Mouse (Mus musculus) heart, postnatal 0 days (tissue): ENCODE measurements at regions not wholly inside any gene's neighbourhood (a gene's known extent, or its start where the extent isn't known, plus 50 kb on each side); places are given as distances from the start of the nearest gene placed in this dataset.

Experiments used
- ATAC-seq: fragments of 200-750 bp; cut with Nextera tagmentation; 2 replicates; pipeline ENCODE4 v1.8.0; 2017; ENCODE audit warnings: low read depth, moderate number of reproducible peaks, moderate library complexity; ENCODE audit not compliant: insufficient read depth
- DNase-seq: peaks from one replicate; pipeline ENCODE4 v3.0.0-alpha.2; 2016; ENCODE audit warnings: low spot score
- H3K27ac ChIP-seq: fragments of 300-500 bp; sonication (generic); 2 replicates; pipeline ENCODE4 v1.5.1; 2014; ENCODE audit warnings: low read depth, mild to moderate bottlenecking
- H3K27me3 ChIP-seq: fragments of 300-500 bp; sonication (generic); 2 replicates; pipeline ENCODE4 v1.6.1; 2014; ENCODE audit warnings: low read length, mixed read lengths; ENCODE audit not compliant: control insufficient read depth, insufficient read depth
- H3K36me3 ChIP-seq: fragments of 300-500 bp; sonication (generic); replicated peaks from 2 replicates; pipeline ENCODE4 v1.6.1; 2014; ENCODE audit warnings: low read length, mixed read lengths; ENCODE audit not compliant: control insufficient read depth, insufficient read depth
- H3K4me1 ChIP-seq: fragments of 300-500 bp; sonication (generic); 2 replicates; pipeline ENCODE4 v1.6.1; 2014; ENCODE audit warnings: antibody characterized with exemption; ENCODE audit not compliant: control insufficient read depth, insufficient read depth
- H3K4me2 ChIP-seq: fragments of 300-500 bp; sonication (generic); 2 replicates; pipeline ENCODE4 v1.6.1; 2014; ENCODE audit warnings: low read depth, mild to moderate bottlenecking, low read length, moderate library complexity
- H3K4me3 ChIP-seq: fragments of 300-500 bp; sonication (generic); 2 replicates; pipeline ENCODE4 v1.5.1; 2014; ENCODE audit warnings: low read depth, low read length
- H3K9ac ChIP-seq: fragments of 300-500 bp; sonication (generic); replicated peaks from 2 replicates; pipeline ENCODE4 v1.6.1; 2014; ENCODE audit warnings: low read depth, low read length, mixed read lengths
- H3K9me3 ChIP-seq: fragments of 300-500 bp; sonication (generic); replicated peaks from 2 replicates; pipeline ENCODE4 v1.6.1; 2016; ENCODE audit warnings: low read length; ENCODE audit not compliant: control insufficient read depth
- CTCF ChIP-seq: IDR thresholded peaks from 2 replicates; pipeline ENCODE4 v1.5.1; 2016; ENCODE audit warnings: antibody characterized with exemption, control low read depth, low read depth
- EP300 ChIP-seq: IDR thresholded peaks from 2 replicates; pipeline ENCODE4 v1.6.1; 2016; ENCODE audit warnings: antibody characterized with exemption, low read depth
- WGBS: fragments of 180-500 bp; shearing (Covaris S2); extraction: QIAGEN DNeasy Blood & Tissue Kit; methylation state at CpG from one replicate; pipeline ENCODE4 v1.1.7; 2014; 5-methylcytosine and 5-hydroxymethylcytosine counted together

DNA sequence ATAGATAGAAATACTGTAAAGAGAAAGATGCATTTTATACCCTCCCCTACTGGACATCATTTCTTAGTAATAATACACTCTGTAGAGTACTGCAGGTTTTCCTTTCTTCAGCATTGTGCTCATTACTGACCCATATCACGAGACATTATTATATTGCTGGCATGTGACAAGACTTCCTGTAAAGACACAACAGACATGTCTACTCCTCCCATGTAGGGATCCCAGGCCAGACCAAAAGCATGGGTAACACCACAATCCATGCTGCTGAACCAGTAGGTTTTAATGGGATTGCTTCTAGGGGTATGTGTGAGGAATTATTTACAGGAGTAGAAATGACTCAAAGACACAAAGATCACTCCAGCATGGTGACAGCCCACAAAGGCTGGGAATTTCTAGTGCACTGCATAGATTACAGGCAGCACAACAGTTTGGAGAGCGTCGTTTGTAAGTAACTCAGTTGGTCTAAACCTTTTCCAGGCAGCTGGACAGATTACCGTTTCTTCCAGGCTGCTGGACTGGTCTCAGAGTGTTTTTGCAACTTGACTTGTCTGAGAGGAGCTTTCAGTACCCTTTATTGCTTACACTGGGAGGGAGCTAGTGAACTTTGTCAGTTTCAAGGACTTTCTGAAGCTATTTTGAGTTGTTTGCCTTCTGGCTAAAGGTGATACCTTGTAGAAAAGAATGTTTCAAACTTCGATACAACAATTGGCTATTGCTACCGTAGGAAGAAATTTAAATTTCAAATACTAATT, 345.2 kb upstream of the Sel1l start:
- ATAC-seq = no peak
- DNase-seq = no peak
- no peak for TF ChIP-seq EP300
- no peak for TF ChIP-seq CTCF
- Histone ChIP-seq H3K4me2 (no peak overlapping the region), H3K9me3 (no peaks in the 10 kb centered on the region), H3K4me3 (no peak overlapping the region), H3K27me3 (no peaks in the 10 kb centered on the region), H3K9ac (no peak overlapping the region), H3K27ac (no peak overlapping the region), H3K4me1 (no peaks in the 10 kb centered on the region), H3K36me3 (no peaks in the 10 kb centered on the region)
- 55% methylated on average over 6 of the region's 6 CpGs for WGBS

DNA sequence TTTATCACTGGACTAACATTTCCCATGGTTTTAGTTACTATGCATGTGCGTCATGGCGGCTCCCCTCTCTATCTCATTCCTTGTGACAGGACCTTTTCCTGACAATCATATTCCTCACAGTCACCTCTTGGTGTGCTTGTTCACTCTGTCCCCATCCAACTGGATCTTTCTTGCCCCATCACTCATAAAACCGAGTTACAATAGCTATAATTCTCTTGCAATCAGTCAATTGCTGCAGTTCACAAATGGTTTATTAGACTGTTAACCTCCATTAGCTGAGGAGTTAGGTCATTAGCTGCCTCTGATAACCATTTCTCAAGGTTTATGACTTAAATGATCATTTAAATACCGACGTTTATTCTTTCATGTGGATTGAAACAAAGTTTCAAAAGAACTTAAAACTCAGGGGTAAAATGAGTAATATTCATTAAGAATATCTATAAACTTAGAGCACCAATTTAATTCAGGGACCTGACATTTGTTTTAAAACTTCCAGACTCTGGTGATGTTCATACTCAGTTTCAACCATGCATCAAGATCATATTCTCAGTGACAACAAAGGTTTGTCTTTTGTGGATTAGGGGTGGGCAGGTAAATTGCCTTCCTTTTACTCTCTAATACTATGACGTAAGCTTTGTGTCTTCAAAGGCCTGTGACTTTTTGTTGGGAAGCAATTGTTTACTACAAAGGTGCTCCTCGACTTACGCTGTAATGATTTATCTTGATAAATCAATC, 344.4 kb upstream of the Sel1l start:
- Histone ChIP-seq H3K4me2 (no peak overlapping the region), H3K36me3 (no peaks in the 10 kb centered on the region), H3K9ac (no peak overlapping the region), H3K9me3 (no peaks in the 10 kb centered on the region), H3K27ac (no peak overlapping the region), H3K4me1 (no peaks in the 10 kb centered on the region), H3K27me3 (no peaks in the 10 kb centered on the region), H3K4me3 (no peak overlapping the region)
- TF ChIP-seq EP300 (no peak), CTCF (no peak)
- DNase-seq = no peak
- WGBS = 81% methylated on average over 8 of the region's 8 CpGs
- no peak for ATAC-seq

DNA sequence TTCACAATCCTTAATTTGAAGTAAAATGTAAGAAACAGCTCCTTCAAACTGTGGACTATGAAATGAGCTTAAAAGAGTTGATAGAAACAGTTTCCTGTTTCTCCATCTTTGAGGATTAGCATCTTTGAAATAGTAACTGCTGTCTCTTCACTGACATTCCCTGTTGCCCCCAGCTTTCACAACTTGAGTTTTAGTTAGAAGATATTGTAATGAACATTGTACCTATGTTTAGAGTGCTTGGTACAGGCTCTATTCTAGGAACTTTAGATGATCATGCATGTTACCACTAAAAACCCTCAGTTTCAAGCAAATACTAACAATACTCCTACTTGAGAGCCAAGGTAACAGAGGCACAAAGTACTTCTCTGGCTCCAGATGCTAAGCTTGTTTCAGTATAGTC, 340.1 kb upstream of the Sel1l start:
- Histone ChIP-seq H3K27ac (no peak overlapping the region), H3K9me3 (no peaks in the 10 kb centered on the region), H3K27me3 (no peaks in the 10 kb centered on the region), H3K4me3 (no peak overlapping the region), H3K4me2 (no peak overlapping the region), H3K36me3 (no peaks in the 10 kb centered on the region), H3K4me1 (no peaks in the 10 kb centered on the region), H3K9ac (no peak overlapping the region)
- no peak for TF ChIP-seq EP300
- no peak for TF ChIP-seq CTCF
- no peak for ATAC-seq
- no peak for DNase-seq

DNA sequence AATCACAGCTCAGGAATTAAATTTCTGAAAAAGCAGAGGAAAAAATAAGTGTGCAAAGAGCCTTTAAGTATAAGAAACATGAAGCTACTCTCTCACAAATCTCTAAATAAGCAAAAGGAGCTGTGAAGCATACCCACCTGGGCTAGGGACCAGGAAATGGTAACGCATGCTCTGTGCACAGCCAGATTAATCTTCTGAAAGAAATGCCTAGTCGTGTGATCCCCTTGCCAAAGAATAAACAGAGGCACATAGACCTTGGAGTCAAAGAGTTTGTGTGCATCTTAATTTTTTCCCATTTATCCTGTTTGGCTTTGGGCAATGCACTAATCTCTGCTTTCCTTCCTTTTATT, 338.2 kb upstream of the Sel1l start:
- Histone ChIP-seq H3K9ac (no peak overlapping the region), H3K9me3 (no peaks in the 10 kb centered on the region), H3K4me1 (no peaks in the 10 kb centered on the region), H3K4me3 (no peak overlapping the region), H3K4me2 (no peak overlapping the region), H3K36me3 (no peaks in the 10 kb centered on the region), H3K27me3 (no peaks in the 10 kb centered on the region), H3K27ac (no peak overlapping the region)
- WGBS = 67% methylated on average over 2 of the region's 2 CpGs
- no peak for ATAC-seq
- TF ChIP-seq EP300 (no peak), CTCF (no peak)
- DNase-seq = no peak

DNA sequence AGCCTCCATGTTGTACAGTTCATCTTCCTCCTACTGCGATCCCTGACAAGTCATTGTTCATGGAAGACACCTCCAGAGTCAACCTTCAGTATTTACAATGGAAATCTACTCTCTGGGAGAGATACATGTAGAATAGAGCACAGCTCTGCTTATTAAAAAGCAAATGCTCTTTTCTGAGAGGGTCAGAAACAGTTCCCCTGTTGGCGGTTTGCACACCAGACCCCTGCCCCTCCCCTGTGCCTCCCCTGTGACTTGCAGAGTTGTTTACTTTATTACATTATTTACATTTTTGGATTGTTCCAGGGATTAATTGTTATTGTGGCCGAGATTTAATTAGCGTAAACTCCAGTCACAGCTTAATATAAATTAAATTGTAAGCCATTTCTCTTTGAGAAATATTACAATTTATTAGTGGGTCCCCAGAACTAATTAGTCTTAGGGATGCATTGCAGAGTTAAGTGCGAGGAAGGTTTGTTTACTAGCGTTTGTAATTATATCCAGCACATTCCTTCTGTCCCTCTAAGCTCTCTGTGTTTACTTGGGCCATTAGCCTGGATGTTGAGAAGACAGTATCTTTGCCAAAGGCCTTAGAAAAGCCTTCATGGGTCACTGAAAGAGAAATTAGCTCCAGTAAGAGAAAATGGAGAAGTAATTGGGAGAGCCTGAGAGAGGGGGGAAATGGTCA, 337.6 kb upstream of the Sel1l start:
- Histone ChIP-seq H3K27ac (no peak overlapping the region), H3K36me3 (no peaks in the 10 kb centered on the region), H3K4me3 (no peak overlapping the region), H3K27me3 (no peaks in the 10 kb centered on the region), H3K4me2 (no peak overlapping the region), H3K4me1 (no peaks in the 10 kb centered on the region), H3K9me3 (no peaks in the 10 kb centered on the region), H3K9ac (no peak overlapping the region)
- ATAC-seq = no peak
- no peak for DNase-seq
- WGBS = 81% methylated on average over 6 of the region's 6 CpGs
- TF ChIP-seq EP300 (no peak), CTCF (no peak)
